Mouse (Mus musculus) spleen, adult 2 months (tissue): Measurements from ENCODE around the gene Fam69b.

Experiments used
- CTCF ChIP-seq: fragments of 200-500 bp; IDR thresholded peaks from 2 replicates; pipeline ENCODE4 v1.5.1; 2011; ENCODE audit warnings: mild to moderate bottlenecking, inconsistent platforms; ENCODE audit not compliant: insufficient read depth, insufficient read length, insufficient replicate concordance; ENCODE audit errors: extremely low read depth
- POLR2A ChIP-seq: fragments of 200-500 bp; IDR thresholded peaks from 2 replicates; pipeline ENCODE4 v1.6.1; 2011; ENCODE audit warnings: low read depth, low read length, inconsistent platforms

- TF ChIP-seq CTCF: no peak
- TF ChIP-seq POLR2A: no peak
These were observed 28.3 kb upstream of the Fam69b start for GRCm38 (mm10) chr2:26599965-26600364.
